In genomic region chr2:43772640-43773039, GRCm38 (mm10) we compare ENCODE assay signal across 1 mouse cellular context.
TF ChIP-seq lines count a peak whose summit lies in the region.

No protein-coding gene starts in this region.

TF ChIP-seq in MEL, 35 proteins besides CTCF, POLR2A, EP300 and RAD21 (continued from another document):
- peak; percentile 57; the same call in 1 of the 2 replicates for TF ChIP-seq MXI1 (IDR thresholded peaks at IDR 0.05; ENCODE audit: low read depth, low read length)
- TF ChIP-seq BHLHE40 (IDR thresholded peaks at IDR 0.05; ENCODE audit: borderline replicate concordance, low read depth, low read length) = peak; percentile 45
